Mouse (Mus musculus): ENCODE results near the gene Gen1.

Gen1 gene

DNA sequence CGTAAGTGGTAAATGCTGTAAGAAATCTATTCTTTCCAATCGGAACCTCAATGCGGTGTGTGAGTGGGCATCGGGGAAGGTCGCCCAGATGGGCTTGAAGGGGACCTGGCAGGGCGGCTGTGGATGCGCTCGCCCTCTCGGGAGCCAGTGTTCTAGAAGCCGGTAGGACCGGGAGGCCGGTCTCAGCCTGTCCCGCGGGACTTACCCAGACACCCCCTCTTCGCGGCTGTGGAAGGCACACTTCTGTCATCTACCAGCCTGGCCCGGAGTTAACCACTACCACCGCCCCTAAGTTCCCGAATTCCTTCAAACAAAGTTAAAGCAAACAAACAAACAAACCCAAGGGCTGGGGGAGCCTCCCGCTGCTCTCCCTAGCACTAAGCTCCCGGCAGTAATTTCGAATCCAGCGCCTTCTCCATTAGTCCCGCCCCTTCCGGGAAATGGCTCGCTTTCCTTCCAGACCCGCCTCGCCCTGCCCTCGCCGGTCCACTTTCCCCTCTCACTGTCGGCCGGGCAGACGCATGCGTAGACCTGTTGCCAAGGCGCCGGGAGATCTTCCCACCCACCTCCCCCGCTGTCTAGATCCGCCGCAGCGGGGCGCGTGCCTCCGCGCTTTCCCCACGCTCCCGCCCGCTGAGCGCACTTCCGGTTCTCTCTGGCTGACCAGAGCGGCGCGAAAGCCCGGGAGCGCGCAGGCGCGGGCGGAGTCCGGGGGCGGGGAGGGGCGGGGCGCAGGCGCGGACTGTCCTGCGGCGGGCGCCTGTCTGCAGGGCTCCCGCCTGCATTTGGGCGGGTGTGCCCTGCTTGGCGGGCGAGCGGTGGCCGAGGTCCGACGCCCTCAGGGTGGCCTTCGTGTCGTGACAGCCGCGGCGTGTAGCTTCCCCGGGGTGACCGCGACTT lies at the start of gene Gen1, which contains the start of gene Smc6:
TSS of gene Gen1 (minus strand) at position 420 of the 900 bp plus-strand sequence.
TSS of gene Smc6 (plus strand) at position 505 of the 900 bp plus-strand sequence.
- DNase-seq (ENCODE audit: low read depth, low spot score): peak; percentile 99

DNA sequence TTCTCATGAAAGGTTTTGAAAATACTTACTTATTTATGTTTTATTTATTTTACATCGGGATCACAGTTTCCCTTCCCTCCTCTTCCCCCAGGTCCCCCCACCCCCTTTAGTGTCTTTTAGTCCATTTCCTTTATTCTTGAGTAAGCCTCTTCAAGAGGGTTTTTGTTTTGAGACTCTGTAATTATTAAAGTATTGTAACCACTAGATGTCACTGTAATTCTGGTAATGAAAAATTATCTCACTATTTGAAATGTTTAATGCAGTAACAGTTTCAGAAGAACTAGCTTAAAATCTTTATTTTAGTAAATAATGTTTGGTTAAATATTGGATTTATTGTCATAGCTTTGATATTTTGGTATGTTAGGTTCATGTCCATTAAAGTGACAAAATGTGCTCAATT lies 48.2 kb upstream of the Gen1 start:
- DNase-seq (ENCODE audit: low read depth, low spot score): no peak

DNA sequence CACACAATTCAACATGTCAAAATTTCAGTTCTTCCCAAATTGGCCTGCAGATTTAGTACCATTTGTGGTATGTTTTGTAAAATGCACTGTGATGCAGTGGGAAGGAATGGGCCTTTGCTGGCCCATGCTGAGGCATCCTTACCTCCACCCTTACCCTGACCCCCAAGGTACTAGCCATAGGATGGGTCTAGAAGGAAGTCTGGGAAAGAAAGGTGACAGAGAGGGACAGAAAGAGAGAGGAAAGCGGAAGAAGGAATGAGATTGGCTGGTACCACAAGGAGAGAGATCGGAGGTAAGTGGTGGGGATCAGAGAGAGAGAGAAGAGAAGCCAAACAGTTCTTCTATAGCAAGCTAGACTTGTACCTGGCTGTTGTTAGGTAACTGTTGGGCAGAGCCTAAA lies 45.5 kb upstream of the Gen1 start:
- DNase-seq (ENCODE audit: low read depth, low spot score): no peak

DNA sequence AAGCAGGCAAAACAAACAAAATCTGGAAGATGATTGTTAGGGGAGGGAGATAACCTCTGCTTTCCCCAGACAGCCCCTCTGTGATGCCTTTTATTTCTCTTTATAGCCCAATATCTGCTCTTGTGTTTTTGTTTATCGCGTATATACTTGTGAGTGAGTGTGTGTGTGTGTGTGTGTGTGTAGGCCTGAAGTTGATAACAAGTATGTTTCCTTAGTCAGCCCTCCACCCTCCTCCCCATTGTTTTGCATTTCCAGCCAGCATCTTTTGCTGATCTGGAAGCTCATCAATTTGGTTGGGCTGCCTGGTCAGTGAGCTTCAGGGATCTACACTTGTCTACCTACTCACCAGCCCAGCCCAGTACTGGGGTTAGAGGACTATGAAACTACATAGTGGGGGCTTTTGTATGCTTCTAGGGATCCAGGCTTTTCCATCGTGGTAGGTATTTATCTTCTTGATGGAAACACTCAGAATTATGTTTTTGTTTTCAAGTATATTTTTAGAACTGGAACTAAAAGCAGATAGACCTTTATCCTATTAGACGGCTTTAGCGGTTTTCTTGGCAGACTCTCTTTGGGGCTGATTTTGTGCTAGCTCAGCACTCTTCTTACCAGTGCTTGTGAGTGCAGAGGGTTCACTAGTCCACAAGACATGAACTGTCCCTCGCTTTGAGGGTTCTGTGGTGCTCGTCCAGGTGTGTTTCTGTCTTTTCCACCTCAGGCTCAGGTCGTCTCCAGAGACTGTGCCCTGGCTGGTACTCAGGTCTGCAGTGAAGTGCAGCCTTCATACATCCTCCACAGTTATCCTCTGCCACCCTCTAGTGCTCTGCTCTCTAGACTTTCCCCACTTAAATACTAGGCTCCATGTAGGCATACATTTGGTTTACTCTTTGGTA lies 41.4 kb upstream of the Gen1 start:
- no peak for DNase-seq (ENCODE audit: low read depth, low spot score)

DNA sequence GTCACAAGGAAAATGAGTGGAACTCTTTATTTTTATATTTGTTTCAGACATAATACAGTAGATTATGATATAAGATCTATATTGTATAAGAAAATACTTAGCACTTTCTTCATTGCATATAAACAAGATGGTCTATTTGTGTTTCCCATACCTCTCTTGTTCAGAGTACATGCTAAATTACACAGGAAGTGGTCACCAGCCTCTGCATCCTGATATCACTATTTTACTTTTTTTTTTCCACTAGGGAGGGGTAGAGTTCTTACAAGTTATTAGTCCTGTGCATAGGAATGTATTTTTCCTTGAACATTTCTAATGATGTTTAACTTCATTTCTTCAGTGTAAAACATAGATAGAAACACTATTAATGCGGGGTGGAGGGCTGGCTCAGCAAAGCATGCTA lies 35.3 kb upstream of the Gen1 start:
- no peak for DNase-seq (ENCODE audit: low read depth, low spot score)

DNA sequence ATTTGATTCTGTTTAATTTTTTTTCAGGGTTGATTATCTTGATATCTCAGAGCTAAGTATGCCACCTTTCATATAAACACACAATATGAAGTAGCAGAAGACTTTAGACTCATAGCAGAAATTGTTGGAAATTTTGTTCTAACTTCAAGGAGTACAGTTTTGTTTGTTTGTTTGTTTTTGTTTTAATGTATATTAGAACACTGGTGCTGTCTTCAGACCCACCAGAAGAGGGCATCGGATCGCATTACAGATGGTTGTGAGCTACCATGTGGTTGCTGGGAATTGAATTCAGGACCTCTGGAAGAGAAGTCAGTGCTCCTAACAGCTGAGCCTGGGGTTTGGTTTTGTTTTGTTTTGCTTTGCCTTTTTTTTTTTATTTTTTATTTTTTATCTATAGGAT lies 20.8 kb upstream of the Gen1 start:
- peak; percentile 20 for DNase-seq (ENCODE audit: low read depth, low spot score)

DNA sequence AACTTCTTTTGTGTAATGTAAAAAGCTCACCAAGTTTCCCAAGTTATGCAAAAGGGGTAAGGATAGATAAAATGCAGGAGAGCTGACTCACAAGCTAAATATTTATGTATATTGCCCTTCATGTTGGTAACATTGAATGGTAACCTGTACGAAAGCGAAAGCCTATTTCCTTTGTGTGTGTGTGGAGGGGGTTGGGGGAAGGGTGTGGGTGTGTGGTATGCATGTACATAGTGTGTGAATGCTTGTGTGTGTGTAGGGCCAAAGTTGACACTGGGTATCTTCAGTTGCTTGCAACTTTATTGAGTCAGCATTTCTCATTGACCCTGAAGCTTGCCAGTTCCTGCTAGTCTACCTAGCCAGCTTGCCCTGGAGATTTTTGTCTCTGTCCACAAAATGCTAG lies 16.0 kb upstream of the Gen1 start:
- no peak for DNase-seq (ENCODE audit: low read depth, low spot score)

DNA sequence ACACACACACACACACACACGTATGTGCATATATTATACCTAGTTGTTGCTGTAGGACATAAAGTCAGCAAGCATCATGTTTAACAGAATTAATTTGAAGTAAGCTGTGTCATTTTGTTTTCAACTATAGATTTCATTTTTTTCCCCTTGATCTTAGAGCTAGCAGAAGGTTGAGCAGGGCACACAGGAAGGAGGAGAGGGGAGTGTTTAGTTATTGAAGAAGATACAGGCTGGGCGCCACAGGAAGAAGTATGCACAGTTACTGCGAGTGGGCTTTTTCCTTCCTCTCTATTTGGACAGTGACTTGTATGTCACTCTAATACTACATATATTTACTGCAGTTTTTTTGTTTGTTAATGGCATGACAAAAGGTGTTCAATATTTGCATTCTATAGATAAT lies 14.3 kb upstream of the Gen1 start:
- DNase-seq (ENCODE audit: low read depth, low spot score): no peak

DNA sequence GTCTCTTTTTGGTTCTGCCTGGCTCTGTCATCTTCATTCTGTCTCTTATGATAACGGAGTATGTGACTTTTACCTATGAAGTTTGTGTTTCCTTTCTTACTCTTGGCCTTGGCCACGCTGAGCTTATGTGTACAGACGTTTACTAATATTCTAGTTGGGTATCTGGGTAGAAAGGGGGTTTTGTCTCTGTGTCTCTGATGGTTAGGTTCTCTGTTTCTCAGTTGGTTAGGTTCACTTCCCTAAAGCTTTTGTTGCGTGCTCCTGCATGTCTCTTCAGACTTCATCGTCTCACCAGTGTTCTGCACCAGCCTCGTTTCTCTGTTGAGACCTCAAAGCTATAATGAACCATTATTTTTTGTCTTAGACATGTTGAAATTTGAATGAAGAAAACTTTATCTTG lies 11.6 kb upstream of the Gen1 start:
- DNase-seq (ENCODE audit: low read depth, low spot score): no peak

DNA sequence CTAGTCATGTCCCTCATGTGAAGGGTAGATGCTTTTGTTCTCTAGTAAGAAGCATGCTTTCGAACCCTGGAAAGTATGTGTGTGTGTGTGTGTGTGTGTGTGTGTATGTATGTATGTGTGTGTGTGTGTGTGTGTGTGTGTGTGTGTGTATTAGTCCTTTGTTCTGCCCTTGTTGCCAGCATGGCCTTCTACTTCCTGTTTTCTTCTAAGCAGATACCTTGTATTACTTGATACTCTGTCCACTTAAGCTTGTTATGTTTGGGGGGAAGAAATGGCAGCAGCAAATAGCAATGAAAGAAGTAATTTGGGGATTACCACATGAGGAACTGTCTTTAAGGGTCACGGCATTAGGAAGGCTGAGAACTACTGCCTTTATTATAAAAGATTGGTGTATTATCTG lies 11.0 kb upstream of the Gen1 start:
- no peak for DNase-seq (ENCODE audit: low read depth, low spot score)

DNA sequence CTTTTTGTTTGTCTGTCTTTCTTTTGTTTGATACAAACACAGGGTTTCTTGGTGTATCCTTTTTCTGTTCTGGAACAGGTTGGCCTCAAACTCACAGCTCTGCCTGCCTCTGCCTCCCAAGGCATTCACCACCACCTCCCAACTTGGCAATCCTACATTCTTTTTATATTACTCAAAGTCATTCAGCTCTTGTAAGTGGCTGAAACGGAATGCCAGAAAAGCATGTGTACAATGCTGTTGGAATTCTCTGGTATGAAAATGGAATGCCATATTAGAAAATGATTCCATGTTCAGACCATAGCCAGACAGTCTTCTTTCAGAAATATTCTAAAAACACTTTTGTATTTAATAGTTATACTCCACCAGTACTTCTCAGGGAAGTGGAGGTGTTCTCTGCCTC lies 7.6 kb upstream of the Gen1 start:
- DNase-seq (ENCODE audit: low read depth, low spot score): no peak

DNA sequence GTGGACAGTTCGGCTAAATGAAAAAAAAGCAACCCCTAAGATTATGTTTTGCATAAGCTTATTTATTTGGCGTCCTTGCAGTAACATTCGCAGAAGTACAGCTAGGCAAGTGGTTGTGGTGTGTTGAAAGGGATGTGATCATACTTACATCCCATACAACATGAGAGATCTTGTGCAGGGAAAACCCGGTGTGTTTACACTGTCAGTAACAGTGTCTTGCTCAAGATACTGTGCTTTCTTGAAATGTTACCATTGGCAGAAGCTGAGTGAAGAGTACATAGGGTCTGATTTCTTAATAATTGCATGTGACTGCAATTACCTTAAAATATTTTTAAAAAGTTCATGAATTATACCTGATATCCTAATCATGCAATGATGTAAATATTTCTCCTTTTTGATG lies 7.0 kb upstream of the Gen1 start:
- DNase-seq (ENCODE audit: low read depth, low spot score): no peak

DNA sequence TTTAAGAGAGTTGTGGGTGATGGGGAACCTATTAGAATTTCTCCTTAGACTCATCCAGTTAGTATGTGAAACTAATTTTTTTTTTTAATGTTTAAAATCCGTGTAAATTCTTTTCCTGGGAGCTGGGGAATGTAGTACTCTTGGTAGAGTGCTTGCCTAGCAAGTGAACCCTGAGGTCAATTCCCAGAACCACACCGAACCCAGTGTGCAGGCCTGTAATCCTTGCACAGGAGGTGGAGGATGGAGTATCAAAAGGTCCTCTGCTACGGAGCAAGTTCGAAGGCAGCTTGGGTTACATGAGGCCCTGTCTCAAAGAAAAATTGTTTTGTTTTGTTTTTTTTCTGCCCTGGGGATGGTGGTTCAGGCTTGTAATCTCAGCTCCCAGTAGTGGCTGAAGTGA lies 1.4 kb upstream of the Gen1 start:
- peak; percentile 12 for DNase-seq (ENCODE audit: low read depth, low spot score)

DNA sequence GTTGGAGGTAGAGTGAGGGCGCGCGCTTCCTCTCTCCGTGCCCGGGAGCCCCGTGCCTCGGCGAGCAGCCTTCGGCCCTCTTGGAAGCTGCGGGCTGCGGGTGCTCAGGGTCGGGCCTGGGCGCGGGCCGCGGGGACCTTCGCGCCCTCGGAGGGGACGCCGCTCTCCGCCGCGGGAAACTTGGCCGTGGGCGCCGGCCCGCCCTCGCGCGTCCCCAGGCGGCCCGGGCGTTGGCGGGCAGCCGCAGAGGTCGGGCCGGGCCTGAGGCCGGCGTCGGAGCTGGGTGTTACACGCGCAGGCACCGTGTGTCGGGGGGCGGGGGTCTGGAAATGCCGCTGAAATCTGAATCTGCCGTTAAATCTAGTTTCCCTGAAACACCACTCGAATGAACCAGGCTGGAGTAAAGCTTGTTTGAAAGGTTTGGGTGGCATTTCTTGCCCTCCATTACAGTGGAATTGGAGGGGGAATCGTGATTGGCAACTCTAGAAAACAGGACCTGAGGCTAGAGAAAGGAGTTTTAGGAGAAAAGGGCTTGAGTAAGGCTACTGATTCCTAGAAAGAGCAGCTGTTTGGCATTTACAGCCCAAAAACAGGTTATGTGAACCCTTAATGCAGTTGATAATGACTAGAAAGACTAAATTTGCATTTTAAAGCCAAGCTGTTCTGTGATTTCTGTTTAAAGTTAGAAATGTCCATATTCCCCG lies 833 bp upstream of the Gen1 start:
- DNase-seq (ENCODE audit: low read depth, low spot score): peak; percentile 53

DNA sequence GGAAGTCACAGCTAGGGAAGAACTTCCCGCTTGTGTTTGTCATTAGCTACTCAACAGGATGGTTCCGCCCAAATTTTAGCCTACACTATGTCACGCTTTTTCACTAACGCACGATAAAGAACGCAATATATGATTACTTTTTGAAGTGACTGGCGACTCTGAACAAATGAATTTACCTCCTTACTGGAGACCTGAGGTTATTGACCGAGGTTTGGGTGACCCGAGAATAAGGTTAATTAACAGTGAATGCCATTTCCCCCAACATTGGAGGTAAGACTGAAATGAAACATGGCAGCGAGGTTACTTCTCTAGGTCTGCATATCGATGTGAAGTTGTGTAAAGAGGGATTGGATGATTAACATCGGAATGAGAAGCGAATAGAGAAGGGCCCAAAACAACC lies 706 bp downstream of the Gen1 start:
- peak; percentile 33 for DNase-seq (ENCODE audit: low read depth, low spot score)

DNA sequence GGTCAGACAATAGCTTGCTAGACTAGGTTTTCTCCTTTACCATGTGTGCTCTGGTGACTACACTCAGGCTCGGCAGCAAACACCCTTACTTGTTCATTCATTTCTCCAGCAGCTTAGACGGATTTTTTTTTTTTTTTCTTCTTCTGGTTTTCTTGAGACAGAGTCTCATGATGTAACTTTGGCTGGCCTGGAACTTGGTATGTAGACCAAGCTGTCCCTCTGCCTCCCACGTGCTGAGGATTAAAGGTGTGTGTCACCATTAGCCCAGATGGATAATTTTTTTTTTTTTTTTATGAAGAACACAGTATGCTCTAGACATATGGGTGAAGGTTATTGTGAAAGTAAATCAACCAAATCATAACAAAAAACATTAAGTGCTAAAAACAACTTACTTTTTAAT lies 15.3 kb downstream of the Gen1 start:
- no peak for DNase-seq (ENCODE audit: low read depth, low spot score)

DNA sequence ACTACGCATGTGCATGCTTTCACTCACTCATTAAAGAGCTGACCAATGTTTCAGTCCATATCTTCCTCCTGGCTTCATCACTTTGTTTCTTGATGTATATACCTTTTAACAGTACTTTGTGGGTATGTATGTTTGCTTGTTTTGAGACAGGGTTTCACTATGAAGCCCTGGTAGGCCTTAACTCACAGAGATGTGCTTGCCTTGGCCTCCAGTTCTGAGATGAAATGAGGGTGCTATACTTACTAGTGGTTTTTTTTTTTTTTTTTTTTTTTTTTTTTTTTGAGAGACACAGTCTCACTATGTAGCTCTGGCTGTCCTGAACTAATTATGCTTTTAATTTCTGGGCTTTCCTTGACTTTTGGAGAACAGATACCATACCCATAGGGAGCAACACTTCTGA lies 18.1 kb downstream of the Gen1 start:
- no peak for DNase-seq (ENCODE audit: low read depth, low spot score)

DNA sequence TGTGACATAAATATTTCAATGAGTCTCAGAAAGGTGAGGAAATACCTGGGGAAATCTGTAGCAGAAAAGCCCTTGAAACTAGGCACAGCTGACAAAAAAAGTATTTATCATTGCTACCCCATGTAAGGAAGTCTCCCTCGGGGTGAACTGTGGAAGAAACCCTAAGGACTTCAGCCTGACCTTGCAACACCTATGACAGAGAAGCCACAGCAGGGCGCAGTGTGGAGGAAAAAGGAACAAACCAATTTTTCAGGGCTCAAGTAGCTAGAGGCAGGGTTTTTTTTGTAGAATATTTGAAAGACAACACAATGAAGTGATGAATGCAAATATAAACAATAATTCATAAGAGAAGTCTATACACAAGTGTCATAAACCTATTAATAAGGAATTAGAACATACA lies 29.6 kb downstream of the Gen1 start:
- DNase-seq (ENCODE audit: low read depth, low spot score): no peak

DNA sequence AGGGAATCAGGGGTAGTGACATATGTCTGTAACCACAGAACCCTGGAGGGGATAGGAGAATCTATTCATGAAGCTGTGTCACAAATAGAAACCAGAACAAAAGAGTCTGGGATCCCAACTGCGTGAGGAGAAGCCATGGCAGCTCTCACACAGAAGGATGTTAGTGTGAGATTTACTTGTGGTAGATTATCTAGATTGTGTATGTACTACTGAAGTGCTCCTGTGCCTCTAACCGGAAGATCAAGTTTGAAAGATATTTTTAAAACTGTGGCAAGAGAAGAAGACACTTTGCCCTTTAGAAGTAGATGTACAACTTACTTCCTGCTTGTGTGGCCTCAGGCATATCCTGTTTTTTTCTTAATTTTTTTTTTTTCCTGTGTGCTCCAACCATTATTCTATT lies 35.3 kb downstream of the Gen1 start:
- DNase-seq (ENCODE audit: low read depth, low spot score): no peak

DNA sequence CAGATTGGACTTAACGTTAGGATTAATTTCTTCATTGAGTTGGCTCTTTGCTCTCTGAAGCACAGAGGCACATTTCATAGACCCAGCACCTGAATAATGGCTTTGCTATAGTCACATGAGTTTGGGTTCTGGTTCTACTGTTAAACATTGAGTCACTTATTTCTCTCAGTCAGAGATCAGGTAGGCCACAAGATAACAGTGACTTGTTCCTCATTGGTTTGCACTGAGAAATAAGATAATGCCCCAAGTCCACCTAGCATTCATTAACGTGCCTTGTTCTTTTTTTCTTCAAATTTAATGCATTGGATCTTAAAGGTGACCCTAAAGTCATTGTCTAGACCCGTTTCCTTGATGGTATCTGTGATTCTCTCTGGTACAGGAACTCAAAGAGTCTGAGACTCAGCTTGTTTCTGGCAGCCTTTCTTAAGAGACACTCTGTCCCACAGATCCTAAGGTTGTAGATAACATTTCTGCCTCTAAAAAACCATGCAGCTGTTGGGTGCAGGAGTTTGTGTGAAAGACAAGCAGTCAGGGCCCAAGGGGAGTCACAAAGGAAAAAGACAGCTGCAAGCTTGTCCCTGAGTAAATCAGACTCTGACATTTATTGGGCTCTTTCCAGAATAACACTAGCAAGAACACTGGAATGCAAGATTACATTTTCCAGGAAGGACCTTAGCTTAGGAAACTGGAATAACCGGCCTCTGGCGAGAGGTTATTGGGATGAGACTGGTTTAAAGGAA lies 38.9 kb downstream of the Gen1 start:
- no peak for DNase-seq (ENCODE audit: low read depth, low spot score)

DNA sequence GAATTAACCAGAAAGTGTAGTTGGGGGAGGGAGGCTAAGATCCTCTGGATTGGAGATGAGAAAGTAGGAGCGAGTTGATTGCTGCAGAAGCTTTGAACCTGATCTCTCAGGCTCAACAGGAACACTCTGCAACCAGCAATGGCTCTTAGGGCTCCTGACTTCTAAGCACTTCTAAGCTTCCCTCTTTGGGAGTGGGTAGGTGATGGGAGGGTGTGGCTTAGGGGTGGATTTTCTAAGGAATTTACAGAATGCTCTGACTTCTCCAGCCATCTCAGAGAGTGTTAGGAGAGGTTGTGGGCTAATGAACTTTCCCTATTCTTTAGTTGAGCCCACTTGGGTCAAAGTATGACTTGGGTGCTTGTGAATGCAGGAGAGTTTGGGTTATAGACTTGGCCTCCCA lies 39.5 kb downstream of the Gen1 start:
- peak; percentile 57 for DNase-seq (ENCODE audit: low read depth, low spot score)
